Mouse (Mus musculus) embryonic facial prominence, embryonic 12.5 days (tissue): Measurements from ENCODE around the gene 2310030G06Rik. TPM values are rescaled to one million over a fixed set of nuclear protein-coding genes. Genes with fewer than 3 reads are reported as not detected.
A peak's percentile ranks its signal among the peaks of the same experiment; 100 is the strongest.

Experiments
- ATAC-seq: fragments of 200-750 bp; cut with Nextera tagmentation; 2 replicates; pipeline ENCODE4 v1.8.0; 2017; ENCODE audit not compliant: insufficient number of reproducible peaks, insufficient read depth, low FRiP score, low TSS enrichment
- H3K27ac ChIP-seq: fragments of 300-500 bp; sonication (generic); 2 replicates; pipeline ENCODE4 v1.5.1; 2016; ENCODE audit warnings: mild to moderate bottlenecking
- H3K27me3 ChIP-seq: fragments of 300-500 bp; sonication (generic); 2 replicates; pipeline ENCODE4 v1.6.1; 2016; ENCODE audit warnings: mild to moderate bottlenecking, moderate library complexity
- H3K36me3 ChIP-seq: fragments of 300-500 bp; sonication (generic); 2 replicates; pipeline ENCODE4 v1.6.1; 2016; ENCODE audit warnings: mild to moderate bottlenecking
- H3K4me1 ChIP-seq: fragments of 300-500 bp; sonication (generic); 2 replicates; pipeline ENCODE4 v1.6.1; 2016
- H3K4me2 ChIP-seq: fragments of 300-500 bp; sonication (generic); replicated peaks from 2 replicates; pipeline ENCODE4 v1.6.1; 2016; ENCODE audit warnings: mild to moderate bottlenecking, moderate library complexity
- H3K4me3 ChIP-seq: fragments of 300-500 bp; sonication (generic); 2 replicates; pipeline ENCODE4 v1.5.1; 2016; ENCODE audit warnings: mild to moderate bottlenecking
- H3K9ac ChIP-seq: fragments of 300-500 bp; sonication (generic); 2 replicates; pipeline ENCODE4 v1.6.1; 2016; ENCODE audit warnings: mild to moderate bottlenecking, moderate library complexity
- H3K9me3 ChIP-seq: fragments of 300-500 bp; sonication (generic); 2 replicates; pipeline ENCODE4 v1.6.1; 2016; ENCODE audit warnings: mild to moderate bottlenecking, moderate library complexity
- WGBS: fragments of 180-500 bp; shearing (Covaris S2); methylation state at CpG from one replicate; pipeline ENCODE4 v1.1.7; 2016; 5-methylcytosine and 5-hydroxymethylcytosine counted together
- polyA plus RNA-seq: library from polyadenylated mRNA; unstranded; fragments of >200 nt; fragmentation: Nextera tagmentation; extraction: Ambion mirVana; gene quantifications from 2 replicates; pipeline ENCODE4 v1.2.1, GENCODE M21; 2016

Gene 2310030G06Rik
- polyA plus RNA-seq, 1 experiment from 2014 or later, result 4.6 TPM

DNA sequence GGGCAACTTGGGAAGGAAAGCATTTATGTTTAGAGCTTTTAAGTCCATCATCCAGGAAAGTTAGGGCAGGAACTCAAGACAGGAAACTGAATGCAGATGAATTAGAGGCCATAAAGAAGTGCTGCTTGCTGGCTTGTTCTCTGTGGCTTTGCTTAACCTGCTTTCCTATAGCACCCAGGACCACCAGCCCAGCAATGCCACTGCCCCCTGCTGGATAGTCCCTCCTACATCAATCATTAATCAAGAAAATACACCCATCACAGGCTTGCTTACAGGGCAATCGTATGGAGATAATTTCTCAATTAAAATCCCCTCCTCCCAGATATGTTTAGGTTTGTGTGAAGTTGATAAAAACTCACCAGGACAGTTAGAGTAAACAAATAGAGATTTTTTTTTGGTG is 17.0 kb upstream of the 2310030G06Rik start:
- Histone ChIP-seq H3K27ac (no peak overlapping the region), H3K4me2 (no peak overlapping the region), H3K4me3 (no peak overlapping the region), H3K9me3 (no peaks in the 10 kb centered on the region), H3K4me1 (peaks cover 4% of the 10 kb centered on the region; the same call in 1 of the 2 replicates), H3K9ac (no peak overlapping the region), H3K36me3 (no peaks in the 10 kb centered on the region), H3K27me3 (no peaks in the 10 kb centered on the region)
- no peak for ATAC-seq
- 47% methylated on average over 1 of the region's 1 CpGs for WGBS

GRCm38 (mm10) chr9:50761520-50762243 is 15.3 kb upstream of the 2310030G06Rik start:
- Histone ChIP-seq H3K9me3 (no peaks in the 10 kb centered on the region), H3K9ac (no peak overlapping the region), H3K36me3 (no peaks in the 10 kb centered on the region), H3K4me2 (no peak overlapping the region), H3K4me3 (no peak overlapping the region), H3K27me3 (no peaks in the 10 kb centered on the region), H3K4me1 (no peaks in the 10 kb centered on the region), H3K27ac (no peak overlapping the region)
- 56% methylated on average over 6 of the region's 6 CpGs for WGBS
- ATAC-seq, result no peak

GRCm38 (mm10) chr9:50756711-50757110 is 10.4 kb upstream of the 2310030G06Rik start:
- Histone ChIP-seq H3K27ac (no peak overlapping the region), H3K9me3 (no peaks in the 10 kb centered on the region), H3K27me3 (0 out of 2 replicates have a peak, but pooled peaks cover 3% of the 10 kb centered on the region), H3K9ac (no peak overlapping the region), H3K36me3 (no peaks in the 10 kb centered on the region), H3K4me2 (no peak overlapping the region), H3K4me3 (no peak overlapping the region), H3K4me1 (peaks cover 5% of the 10 kb centered on the region; the same call in 1 of the 2 replicates)
- WGBS, result 60% methylated on average over 5 of the region's 5 CpGs
- ATAC-seq, result no peak

- Histone ChIP-seq H3K27ac (no peak overlapping the region), H3K4me2 (no peak overlapping the region), H3K36me3 (no peaks in the 10 kb centered on the region), H3K9ac (no peak overlapping the region), H3K9me3 (no peaks in the 10 kb centered on the region), H3K27me3 (0 out of 2 replicates have a peak, but pooled peaks cover 3% of the 10 kb centered on the region), H3K4me3 (no peak overlapping the region), H3K4me1 (peaks cover 14% of the 10 kb centered on the region)
- 71% methylated on average over 7 of the region's 7 CpGs for WGBS
- ATAC-seq, result no peak
Measured at GRCm38 (mm10) chr9:50753947-50754346, 7.6 kb upstream of the 2310030G06Rik start.

GRCm38 (mm10) chr9:50752784-50753615 is 6.7 kb upstream of the 2310030G06Rik start:
- H3K4me2 ChIP-seq, result no peak overlapping the region
- H3K27me3 ChIP-seq, result 0 out of 2 replicates have a peak, but pooled peaks cover 3% of the 10 kb centered on the region
- no peaks in the 10 kb centered on the region for H3K36me3 ChIP-seq
- no peak overlapping the region for H3K9ac ChIP-seq
- peaks cover 14% of the 10 kb centered on the region for H3K4me1 ChIP-seq
- no peak overlapping the region for H3K27ac ChIP-seq
- no peak overlapping the region for H3K4me3 ChIP-seq
- ATAC-seq, result no peak
- WGBS, result 70% methylated on average over 17 of the region's 17 CpGs
- no peaks in the 10 kb centered on the region for H3K9me3 ChIP-seq

- H3K4me3 ChIP-seq, result no peak within 1 kb of the TSS
- H3K4me2 ChIP-seq, result no peak within 1 kb of the TSS
- peak within 1 kb of the TSS; percentile 36; the same call in 1 of the 2 replicates for H3K27ac ChIP-seq
- ATAC-seq, result peak; percentile 70
- H3K9ac ChIP-seq, result peak within 1 kb of the TSS; percentile 10; the same call in 1 of the 2 replicates
- H3K27me3 ChIP-seq, result 0 out of 2 replicates have a peak, but pooled peaks cover 3% of the 10 kb centered on the region
- H3K36me3 ChIP-seq, result no peaks in the 10 kb centered on the region
- 59% methylated on average over 14 of the region's 14 CpGs for WGBS
- peaks cover 14% of the 10 kb centered on the region for H3K4me1 ChIP-seq
- no peaks in the 10 kb centered on the region for H3K9me3 ChIP-seq
Measured at GRCm38 (mm10) chr9:50752054-50752602, 5.8 kb upstream of the 2310030G06Rik start, which contains the start of gene Hspb2. Hspb2 (minus strand) TSS chr9:50752354.

- Histone ChIP-seq H3K4me1 (peaks cover 16% of the 10 kb centered on the region), H3K9me3 (no peaks in the 10 kb centered on the region), H3K4me2 (no peak within 1 kb of the TSS), H3K27me3 (0 out of 2 replicates have a peak, but pooled peaks cover 3% of the 10 kb centered on the region), H3K4me3 (no peak within 1 kb of the TSS), H3K9ac (peak within 1 kb of the TSS; percentile 10; the same call in 1 of the 2 replicates), H3K27ac (peak within 1 kb of the TSS; percentile 36; the same call in 1 of the 2 replicates), H3K36me3 (no peaks in the 10 kb centered on the region)
- ATAC-seq, result peak; percentile 30; the same call in 1 of the 2 replicates
- WGBS, result 76% methylated on average over 22 of the region's 22 CpGs
Measured at GRCm38 (mm10) chr9:50751323-50751722, 5.0 kb upstream of the 2310030G06Rik start, which contains the start of gene Cryab. Cryab (plus strand) TSS chr9:50751325.

- no peak overlapping the region for H3K27ac ChIP-seq
- 46% methylated on average over 6 of the region's 6 CpGs for whole genome bisulfite sequencing
- no peaks in the 10 kb centered on the region for H3K36me3 ChIP-seq
- no peaks in the 10 kb centered on the region for H3K9me3 ChIP-seq
- H3K4me1 ChIP-seq, result peaks cover 23% of the 10 kb centered on the region
- ATAC-seq, result no peak
- no peak overlapping the region for H3K9ac ChIP-seq
- H3K27me3 ChIP-seq, result 0 out of 2 replicates have a peak, but pooled peaks cover 8% of the 10 kb centered on the region
- H3K4me2 ChIP-seq, result no peak overlapping the region
- no peak overlapping the region for H3K4me3 ChIP-seq
Measured at GRCm38 (mm10) chr9:50750706-50751105, 4.4 kb upstream of the 2310030G06Rik start.

DNA sequence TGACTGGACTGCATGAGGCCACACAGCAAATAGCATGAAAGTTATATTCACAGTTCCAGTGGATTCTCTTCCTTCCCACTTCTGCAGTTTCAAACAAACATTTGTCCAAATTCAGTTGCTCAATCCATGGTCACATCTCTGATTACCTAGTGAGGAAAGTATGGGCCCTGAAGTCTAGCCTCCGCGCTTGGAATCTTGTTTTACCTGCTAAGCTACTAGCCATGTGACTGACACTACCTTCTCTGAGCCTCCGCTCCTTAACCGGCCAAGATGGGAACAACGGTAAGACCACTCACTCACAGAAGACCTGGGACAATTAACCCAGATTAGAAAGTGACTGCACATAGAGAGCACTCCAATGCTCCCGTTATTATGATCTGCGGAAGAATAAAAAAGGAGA is 530 bp downstream of the 2310030G06Rik start:
- Histone ChIP-seq H3K9ac (peak overlapping the region; percentile 30; the same call in 1 of the 2 replicates), H3K27me3 (peaks cover 8% of the 10 kb centered on the region; the same call in 1 of the 2 replicates), H3K4me1 (peaks cover 13% of the 10 kb centered on the region), H3K4me2 (peak overlapping the region; percentile 57), H3K36me3 (no peaks in the 10 kb centered on the region), H3K4me3 (peak overlapping the region; percentile 35), H3K27ac (peak overlapping the region; percentile 54; the same call in 1 of the 2 replicates), H3K9me3 (no peaks in the 10 kb centered on the region)
- ATAC-seq, result no peak
- 10% methylated on average over 7 of the region's 7 CpGs for WGBS

DNA sequence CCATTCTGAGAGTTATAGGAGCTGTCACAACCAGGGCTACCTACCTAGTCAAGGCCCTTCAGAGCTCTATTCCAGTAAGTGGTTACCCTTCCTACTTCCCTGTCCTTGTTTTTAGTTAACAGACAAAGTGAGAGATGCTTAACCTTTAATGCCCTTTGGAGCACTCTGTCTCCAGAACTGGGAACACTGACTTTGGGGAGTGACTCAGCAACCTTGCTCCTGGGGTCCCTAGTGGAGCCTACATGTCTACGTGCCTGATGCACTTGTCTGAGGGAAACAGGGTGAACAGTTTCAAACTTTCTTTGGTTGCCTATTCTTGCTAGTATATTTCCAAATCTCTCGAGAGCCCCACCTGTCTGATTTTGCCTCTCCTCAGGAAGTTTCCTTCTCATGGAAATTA is 3.6 kb downstream of the 2310030G06Rik start:
- no peak overlapping the region for H3K27ac ChIP-seq
- 77% methylated on average over 2 of the region's 2 CpGs for WGBS
- no peak for ATAC-seq

DNA sequence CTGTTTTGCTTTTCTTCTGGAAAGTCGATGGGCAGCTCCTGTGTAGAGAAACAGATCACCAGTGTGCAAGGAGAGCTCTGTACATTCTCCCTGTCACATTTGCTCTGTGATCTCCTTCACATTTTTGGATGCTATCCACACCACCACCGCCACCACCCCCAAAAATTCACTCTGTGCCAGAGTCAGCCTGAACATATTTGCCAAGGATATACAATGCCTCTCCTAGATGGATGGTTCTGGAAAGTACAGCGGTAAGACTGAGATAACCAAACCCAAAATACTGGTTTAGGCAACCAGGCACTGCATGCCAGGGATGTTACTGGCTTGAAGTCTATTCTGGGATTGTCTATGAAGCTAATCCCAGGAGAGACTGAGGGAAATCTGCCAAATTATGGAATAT is 4.1 kb downstream of the 2310030G06Rik start:
- Histone ChIP-seq H3K27me3 (peaks cover 8% of the 10 kb centered on the region; the same call in 1 of the 2 replicates), H3K9ac (no peak overlapping the region), H3K9me3 (no peaks in the 10 kb centered on the region), H3K27ac (no peak overlapping the region), H3K4me1 (peaks cover 15% of the 10 kb centered on the region), H3K4me2 (no peak overlapping the region), H3K4me3 (no peak overlapping the region), H3K36me3 (no peaks in the 10 kb centered on the region)
- WGBS, result 85% methylated on average over 3 of the region's 3 CpGs
- no peak for ATAC-seq

More for the DNA sequence above, 3.6 kb downstream of the 2310030G06Rik start:
- Histone ChIP-seq H3K4me2 (no peak overlapping the region), H3K9ac (no peak overlapping the region), H3K4me3 (no peak overlapping the region), H3K9me3 (no peaks in the 10 kb centered on the region), H3K27me3 (peaks cover 8% of the 10 kb centered on the region; the same call in 1 of the 2 replicates), H3K4me1 (peaks cover 15% of the 10 kb centered on the region), H3K36me3 (no peaks in the 10 kb centered on the region)
